Mouse (Mus musculus): ENCODE data around the gene Plekha6. TPM values are rescaled to one million over a fixed set of nuclear protein-coding genes. Genes with fewer than 3 reads are reported as not detected.

Gene Plekha6
- total and polyA plus RNA-seq, 3 experiments = 11.8 to 28.5 TPM; not detected in 1

GRCm38 (mm10) chr1:133162046-133162445 lies 2.0 kb upstream of the Plekha6 start (continued):
- TF ChIP-seq POLR2AphosphoS5 (IDR thresholded peaks at IDR 0.05; ENCODE audit: borderline replicate concordance, low read depth, low read length) (no peak), CHD2 (IDR thresholded peaks at IDR 0.05; ENCODE audit: low read length) (no peak), ELF1 (IDR thresholded peaks at IDR 0.05; ENCODE audit: low read depth, low read length) (no peak; the same call in 1 of the 2 replicates), ZNF384 (IDR thresholded peaks at IDR 0.05; ENCODE audit: low read depth, low read length) (no peak)

GRCm38 (mm10) chr1:133162981-133163380 lies 1.0 kb upstream of the Plekha6 start:
- Histone ChIP-seq H3K9ac (ENCODE audit: control insufficient read depth, low read depth, low read length, poor library complexity, severe bottlenecking) (peak overlapping the region; percentile 78), H3K79me2 (ENCODE audit: control insufficient read depth, insufficient read depth, low read length, poor library complexity) (peaks cover 3% of the 10 kb centered on the region; the same call in 1 of the 2 replicates), H3K4me1 (ENCODE audit: control insufficient read depth in 1 of 2, insufficient read depth in 2 of 2, low read length in 2 of 2) (peaks cover 19 to 38% of the 10 kb centered on the region in 2 experiments), H3K4me3 (ENCODE audit: control insufficient read depth in 1 of 2, insufficient read depth in 1 of 2, low read depth in 2 of 2, low read length in 2 of 2) (peak overlapping the region; percentile 68 to 81), H3K9me3 (replicated peaks; ENCODE audit: insufficient read depth, low read length) (no peaks in the 10 kb centered on the region), H3K36me3 (ENCODE audit: control insufficient read depth in 1 of 2, insufficient read depth in 2 of 2, low read length in 2 of 2) (peaks cover 0 to 23% of the 10 kb centered on the region in 2 experiments; a peak in 2 of 4 replicates), H3K27me3 (ENCODE audit: control insufficient read depth in 1 of 2, insufficient read depth in 2 of 2, low read length in 2 of 2) (no peaks in the 10 kb centered on the region), H3K27ac (ENCODE audit: control insufficient read depth, low read depth, low read length) (peak overlapping the region; percentile 10; the same call in 1 of the 2 replicates)
- TF ChIP-seq HCFC1 (IDR thresholded peaks at IDR 0.05; ENCODE audit: low read depth, low read length) (0 out of 2 replicates have a peak, but pooled peaks have one; percentile 29), MAZ (IDR thresholded peaks at IDR 0.05; ENCODE audit: low read depth, low read length) (0 out of 2 replicates have a peak, but pooled peaks have one; percentile 18), TCF12 (IDR thresholded peaks at IDR 0.05; ENCODE audit: low read depth, low read length) (0 out of 2 replicates have a peak, but pooled peaks have one; percentile 19), ZNF384 (IDR thresholded peaks at IDR 0.05; ENCODE audit: low read depth, low read length) (no peak), RCOR1 (IDR thresholded peaks at IDR 0.05; ENCODE audit: low read depth, low read length) (0 out of 2 replicates have a peak, but pooled peaks have one; percentile 15), ZMIZ1 (IDR thresholded peaks at IDR 0.05; ENCODE audit: low read depth, low read length) (no peak), SIN3A (IDR thresholded peaks at IDR 0.05; ENCODE audit: low read length) (no peak), MEF2A (IDR thresholded peaks at IDR 0.05; ENCODE audit: extremely low read depth, insufficient replicate concordance, low read depth, low read length, poor library complexity, severe bottlenecking) (no peak), MXI1 (IDR thresholded peaks at IDR 0.05; ENCODE audit: low read depth, low read length) (peak; percentile 50; the same call in 1 of the 2 replicates), ZC3H11A (IDR thresholded peaks at IDR 0.05; ENCODE audit: low read depth, low read length) (no peak), EP300 (IDR thresholded peaks at IDR 0.05; ENCODE audit: low read depth in 1 of 2, low read length in 2 of 2) (peak in 1 of 2 experiments; percentile 17; a peak in 1 of 4 replicates), ETS1 (IDR thresholded peaks at IDR 0.05; ENCODE audit: low read depth, low read length) (0 out of 2 replicates have a peak, but pooled peaks have one; percentile 18), MAX (IDR thresholded peaks at IDR 0.05; ENCODE audit: low read length) (peak; percentile 58), TBP (IDR thresholded peaks at IDR 0.05; ENCODE audit: low read depth, low read length) (0 out of 2 replicates have a peak, but pooled peaks have one; percentile 33), MYB (IDR thresholded peaks at IDR 0.05; ENCODE audit: low read depth, low read length) (no peak), USF1 (IDR thresholded peaks at IDR 0.05; ENCODE audit: low read depth, low read length) (no peak), CHD2 (IDR thresholded peaks at IDR 0.05; ENCODE audit: low read length) (no peak), RAD21 (IDR thresholded peaks at IDR 0.05; ENCODE audit: low read depth, low read length) (no peak), ELF1 (IDR thresholded peaks at IDR 0.05; ENCODE audit: low read depth, low read length) (no peak), NRF1 (IDR thresholded peaks at IDR 0.05; ENCODE audit: insufficient read depth, low read depth, low read length, poor library complexity, severe bottlenecking) (no peak), GABPA (IDR thresholded peaks at IDR 0.05; ENCODE audit: low read depth, low read length) (no peak), NELFE (IDR thresholded peaks at IDR 0.05; ENCODE audit: low read depth, low read length) (peak; percentile 36; the same call in 1 of the 2 replicates)
- DNase-seq (ENCODE audit: low read depth, low spot score) = peak; percentile 77

Measured in MEL (cell line).